Mouse (Mus musculus) thymus, adult 2 months (tissue): ENCODE data around the gene Diaph2. TPM values are rescaled to one million over a fixed set of nuclear protein-coding genes. Genes with fewer than 3 reads are reported as not detected.

ENCODE experiments used
- DNase-seq: peaks from one replicate; pipeline ENCODE4 v3.0.0; 2021
- H3K27ac ChIP-seq: fragments of 200-500 bp; 2 replicates; pipeline ENCODE4 v1.5.1; 2012; ENCODE audit warnings: low read length, control low read depth; ENCODE audit not compliant: control insufficient read depth, insufficient read depth
- H3K27me3 ChIP-seq: fragments of 200-500 bp; 2 replicates; pipeline ENCODE4 v1.6.1; 2012; ENCODE audit warnings: mild to moderate bottlenecking, low read length, moderate library complexity, mixed read lengths; ENCODE audit not compliant: control insufficient read depth, insufficient read depth
- H3K36me3 ChIP-seq: fragments of 200-500 bp; 2 replicates; pipeline ENCODE4 v1.6.1; 2012; ENCODE audit warnings: mild to moderate bottlenecking, low read length, moderate library complexity; ENCODE audit not compliant: control insufficient read depth, insufficient read depth
- H3K4me1 ChIP-seq: fragments of 200-500 bp; replicated peaks from 2 replicates; pipeline ENCODE4 v1.6.1; 2012; ENCODE audit warnings: low read length; ENCODE audit not compliant: control insufficient read depth, insufficient read depth
- H3K4me3 ChIP-seq: fragments of 200-500 bp; 2 replicates; pipeline ENCODE4 v1.5.1; 2012; ENCODE audit warnings: mild to moderate bottlenecking, low read length, control low read depth, moderate library complexity; ENCODE audit not compliant: control insufficient read depth, insufficient read depth
- CTCF ChIP-seq: fragments of 200-500 bp; IDR thresholded peaks from 2 replicates; pipeline ENCODE4 v1.5.1; 2012; ENCODE audit warnings: mild to moderate bottlenecking, control low read depth, low read length, moderate library complexity, borderline replicate concordance; ENCODE audit not compliant: control insufficient read depth, poor library complexity, insufficient read depth; ENCODE audit errors: extremely low read depth
- POLR2A ChIP-seq: fragments of 200-500 bp; IDR thresholded peaks from 2 replicates; pipeline ENCODE4 v1.6.1; 2012; ENCODE audit warnings: mild to moderate bottlenecking, low read length, control low read depth, moderate library complexity; ENCODE audit not compliant: control insufficient read depth, poor library complexity, insufficient read depth; ENCODE audit errors: extremely low read depth
- WGBS: fragments of 180-500 bp; shearing (Covaris S2); methylation state at CpG from one replicate; pipeline ENCODE4 v1.1.7; 2018; 5-methylcytosine and 5-hydroxymethylcytosine counted together
- polyA plus RNA-seq: library from polyadenylated mRNA; depleted of rRNA; stranded (reverse); fragments of >200 nt; gene quantifications from 2 replicates; pipeline ENCODE4 v1.2.3, GENCODE M21; 2012

Diaph2 gene
- polyA plus RNA-seq, 1 experiment: 3.5 TPM

DNA sequence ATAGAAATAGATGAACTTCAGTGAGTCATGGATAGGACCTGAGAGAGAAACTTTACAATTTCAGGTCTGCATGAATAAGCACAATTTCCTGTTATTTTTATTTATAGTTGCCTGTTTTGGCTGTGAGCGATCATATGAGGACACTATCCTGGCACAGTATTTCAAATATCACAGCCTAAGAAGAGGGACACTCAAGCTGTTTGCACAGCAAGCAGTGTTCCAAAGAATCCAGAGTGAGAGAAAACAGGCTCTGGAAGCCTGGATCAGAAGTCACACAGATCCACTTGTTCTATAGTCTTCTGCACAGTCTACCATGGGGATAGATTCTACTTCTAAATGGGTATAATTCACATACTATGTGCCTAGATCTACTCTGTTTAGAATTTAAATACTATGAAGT lies 659.4 kb downstream of the Diaph2 start:
- no peak for DNase-seq
- H3K4me3 ChIP-seq: no peak overlapping the region
- H3K4me1 ChIP-seq: no peaks in the 10 kb centered on the region
- no peaks in the 10 kb centered on the region for H3K27me3 ChIP-seq
- no peak overlapping the region for H3K27ac ChIP-seq
- no peaks in the 10 kb centered on the region for H3K36me3 ChIP-seq
- TF ChIP-seq CTCF (no peak), POLR2A (no peak)
- 96% methylated on average over 1 of the region's 1 CpGs for WGBS

DNA sequence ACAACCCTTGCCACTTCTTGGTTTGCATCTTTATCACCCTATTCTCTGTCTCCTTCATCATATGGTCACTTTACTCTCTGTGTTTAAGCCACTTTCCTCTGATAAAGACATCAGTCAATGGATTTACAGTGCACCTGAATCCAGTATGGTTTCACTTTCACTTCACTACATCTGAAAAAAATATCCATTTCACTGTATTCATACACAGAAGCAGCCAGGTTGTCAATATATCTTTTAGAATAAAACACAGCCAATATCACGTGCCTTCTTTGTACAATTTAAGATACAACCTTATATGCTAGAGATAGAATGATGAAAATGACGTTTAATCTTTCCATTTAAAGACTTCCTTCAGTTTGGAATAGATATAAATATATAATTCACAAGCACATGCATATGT lies 673.6 kb downstream of the Diaph2 start:
- no peak overlapping the region for H3K27ac ChIP-seq
- H3K27me3 ChIP-seq: no peaks in the 10 kb centered on the region
- no peak for DNase-seq
- H3K36me3 ChIP-seq: no peaks in the 10 kb centered on the region
- no peak for TF ChIP-seq POLR2A
- no peak overlapping the region for H3K4me3 ChIP-seq
- H3K4me1 ChIP-seq: no peaks in the 10 kb centered on the region
- 88% methylated on average over 2 of the region's 2 CpGs for WGBS

DNA sequence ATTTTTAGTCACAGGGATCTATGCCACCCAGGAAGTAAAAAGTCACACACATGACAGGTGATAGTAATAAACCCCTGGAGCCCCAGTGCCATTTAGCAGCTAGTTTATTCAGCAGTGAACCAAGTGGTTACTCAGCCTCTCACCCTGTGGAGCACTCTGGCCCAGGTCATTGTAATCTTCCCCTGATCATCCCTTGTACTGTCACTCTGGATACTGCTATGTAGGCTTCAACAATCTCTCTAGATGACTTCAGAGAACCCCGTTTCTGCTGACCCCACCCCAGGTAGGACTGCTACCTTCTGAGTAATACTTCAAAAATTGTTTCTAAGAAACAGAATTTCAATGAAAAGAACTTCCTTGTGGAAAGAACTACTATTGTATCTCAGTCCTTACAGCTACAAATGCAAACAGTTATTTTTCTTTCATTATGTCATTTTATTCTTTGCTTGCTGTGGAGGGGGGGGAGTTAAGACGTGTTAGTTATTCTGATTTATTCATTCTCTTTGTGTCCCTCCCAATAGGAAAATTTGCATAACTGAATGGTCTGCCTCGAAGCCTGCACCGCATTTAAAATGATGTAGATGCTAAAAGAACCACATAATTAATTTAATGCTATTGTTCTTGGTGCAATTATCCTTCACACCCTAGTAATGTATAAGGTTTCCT lies 702.4 kb downstream of the Diaph2 start:
- H3K27ac ChIP-seq: no peak overlapping the region
- DNase-seq: no peak
- 94% methylated on average over 4 of the region's 4 CpGs for WGBS
- no peaks in the 10 kb centered on the region for H3K27me3 ChIP-seq
- H3K4me3 ChIP-seq: no peak overlapping the region
- H3K4me1 ChIP-seq: no peaks in the 10 kb centered on the region
- H3K36me3 ChIP-seq: no peaks in the 10 kb centered on the region
- no peak for TF ChIP-seq CTCF

DNA sequence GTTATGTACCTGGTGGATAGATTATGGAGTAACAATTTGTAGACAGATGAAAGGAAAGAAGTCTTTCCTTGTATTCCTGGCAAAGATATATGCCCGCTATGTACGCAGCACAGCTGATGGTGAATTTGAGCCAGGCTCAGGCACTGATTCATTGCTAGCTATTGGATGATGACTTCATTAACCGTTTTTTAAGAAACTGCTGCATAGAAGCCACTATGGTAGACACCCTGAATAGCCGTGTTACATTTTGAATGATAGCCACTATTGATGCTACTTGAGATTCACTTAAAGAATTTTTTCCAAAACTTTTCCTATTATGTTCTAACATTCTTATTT lies 702.9 kb downstream of the Diaph2 start:
- TF ChIP-seq POLR2A (no peak), CTCF (no peak)
- Histone ChIP-seq H3K4me3 (no peak overlapping the region), H3K4me1 (no peaks in the 10 kb centered on the region), H3K36me3 (no peaks in the 10 kb centered on the region), H3K27me3 (no peaks in the 10 kb centered on the region), H3K27ac (no peak overlapping the region)
- DNase-seq: no peak
- over 99% methylated on average over 4 of the region's 4 CpGs for WGBS

DNA sequence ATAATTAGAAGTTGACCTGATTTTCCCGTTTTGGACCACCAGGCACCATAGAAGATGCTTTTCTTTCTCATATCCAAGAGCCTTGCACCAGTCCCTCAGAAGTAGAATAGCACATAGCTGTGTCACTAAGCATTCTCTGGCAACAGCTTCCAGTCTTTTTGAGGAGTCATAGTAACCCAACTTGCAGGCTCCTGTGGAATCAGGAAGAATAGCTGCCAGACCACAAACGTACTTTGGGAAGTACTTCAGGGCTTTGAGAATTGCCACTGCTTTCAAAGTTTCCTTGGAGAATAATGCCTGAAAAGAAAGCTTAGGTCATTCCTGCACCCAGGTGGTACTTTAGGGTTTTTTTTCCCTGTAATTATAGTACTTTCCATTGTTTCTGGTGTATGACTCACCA lies 723.6 kb downstream of the Diaph2 start:
- no peaks in the 10 kb centered on the region for H3K27me3 ChIP-seq
- H3K27ac ChIP-seq: no peak overlapping the region
- no peak for DNase-seq
- H3K4me1 ChIP-seq: no peaks in the 10 kb centered on the region
- no peak overlapping the region for H3K4me3 ChIP-seq
- H3K36me3 ChIP-seq: no peaks in the 10 kb centered on the region
- 90% methylated on average over 2 of the region's 2 CpGs for WGBS
- TF ChIP-seq CTCF: no peak
- no peak for TF ChIP-seq POLR2A

DNA sequence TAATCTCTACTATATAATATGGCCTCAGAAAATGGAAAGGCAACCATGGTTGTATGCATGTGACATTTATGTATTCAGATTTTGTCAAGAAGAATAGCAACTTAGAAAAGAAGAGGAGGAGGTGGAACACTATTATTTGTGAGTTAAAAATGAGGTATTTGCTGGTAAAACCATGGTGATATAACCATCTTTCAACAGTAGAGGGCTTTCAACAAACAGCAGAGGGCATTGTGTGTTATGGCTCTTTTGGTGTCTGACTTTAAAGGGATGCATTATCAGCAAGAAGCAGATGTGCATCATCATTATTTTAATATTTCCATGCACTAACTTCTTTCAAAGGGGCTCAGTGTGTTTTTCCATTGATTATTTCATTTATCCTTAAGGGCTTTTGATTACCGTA lies 731.3 kb downstream of the Diaph2 start:
- Histone ChIP-seq H3K27me3 (no peaks in the 10 kb centered on the region), H3K4me3 (no peak overlapping the region), H3K4me1 (no peaks in the 10 kb centered on the region), H3K36me3 (no peaks in the 10 kb centered on the region), H3K27ac (no peak overlapping the region)
- 96% methylated on average over 1 of the region's 1 CpGs for WGBS
- TF ChIP-seq POLR2A: no peak
- no peak for TF ChIP-seq CTCF
- DNase-seq: no peak
